ENCODE assay signal across 8 mouse cellular contexts in genomic region chr1:134201751-134202420, GRCm38 (mm10). TPM values are rescaled to one million over a fixed set of nuclear protein-coding genes. Genes with fewer than 3 reads are reported as not detected.
DNase-seq lines count a peak whose midpoint lies in the region; ATAC-seq and TF ChIP-seq lines count a peak whose summit lies in the region.

No protein-coding gene starts in this region.

- no peak overlapping the region for H3K27ac ChIP-seq in midbrain, embryonic 10.5 days (replicated peaks)
- no peak overlapping the region for H3K27ac ChIP-seq in midbrain, embryonic 16.5 days (ENCODE audit: low read length)
- H3K27ac ChIP-seq in bone marrow macrophage, adult 2 months (ENCODE audit: insufficient read depth, low read depth, low read length), result no peak overlapping the region
- peak overlapping the region; percentile 56; the same call in 1 of the 2 replicates for H3K27ac ChIP-seq in heart, embryonic 10.5 days

- H3K27me3 ChIP-seq in midbrain, embryonic 10.5 days (ENCODE audit: low read depth, poor library complexity, severe bottlenecking), result no peaks in the 10 kb centered on the region
- H3K27me3 ChIP-seq in midbrain, embryonic 16.5 days (ENCODE audit: control insufficient read depth, insufficient read depth, low read depth, low read length), result no peaks in the 10 kb centered on the region
- peaks cover 13% of the 10 kb centered on the region; the same call in 1 of the 2 replicates for H3K27me3 ChIP-seq in heart, embryonic 10.5 days (ENCODE audit: insufficient read depth, poor library complexity, severe bottlenecking)

- 29% methylated on average over 3 of the region's 3 CpGs for WGBS in midbrain, embryonic 10.5 days
- WGBS in midbrain, embryonic 16.5 days, result 49% methylated on average over 3 of the region's 3 CpGs
- 38% methylated on average over 3 of the region's 3 CpGs for WGBS in heart, embryonic 10.5 days

- no peak for TF ChIP-seq POLR2A in bone marrow macrophage, adult 2 months (IDR thresholded peaks at IDR 0.05; ENCODE audit: borderline replicate concordance, low read depth, low read length)

- DNase-seq in adrenal gland, postnatal 14 days, result peak; percentile 83
- DNase-seq in adrenal gland, adult 2 months, result no peak
- peak; percentile 53 for DNase-seq in midbrain, embryonic 10.5 days (ENCODE audit: low spot score)
- DNase-seq in heart, embryonic 10.5 days (ENCODE audit: low spot score), result no peak
- DNase-seq in lung, postnatal 25 days (ENCODE audit: low spot score), result peak; percentile 67
- DNase-seq in Muller cell, postnatal 12 days (ENCODE audit: inconsistent ontology term), result no peak

- no peak overlapping the region for H3K4me2 ChIP-seq in midbrain, embryonic 16.5 days (ENCODE audit: low read length)

- no peaks in the 10 kb centered on the region for H3K9me3 ChIP-seq in midbrain, embryonic 10.5 days (replicated peaks)
- H3K9me3 ChIP-seq in midbrain, embryonic 16.5 days (replicated peaks; ENCODE audit: control insufficient read depth, low read length, poor library complexity, severe bottlenecking), result no peaks in the 10 kb centered on the region
- H3K9me3 ChIP-seq in heart, embryonic 10.5 days, result no peaks in the 10 kb centered on the region

- H3K9ac ChIP-seq in midbrain, embryonic 16.5 days (ENCODE audit: low read depth, low read length), result no peak overlapping the region

- no peak for ATAC-seq in midbrain, embryonic 16.5 days

- H3K4me3 ChIP-seq in midbrain, embryonic 10.5 days, result no peak overlapping the region
- no peak overlapping the region for H3K4me3 ChIP-seq in midbrain, embryonic 16.5 days (ENCODE audit: low read depth, low read length)
- H3K4me3 ChIP-seq in bone marrow macrophage, adult 2 months (ENCODE audit: insufficient read depth, low read length), result no peak overlapping the region
- H3K4me3 ChIP-seq in heart, embryonic 10.5 days, result no peak overlapping the region

- TF ChIP-seq CTCF in bone marrow macrophage, adult 2 months (IDR thresholded peaks at IDR 0.05; ENCODE audit: low read depth, low read length), result peak; percentile 71

- H3K4me1 ChIP-seq in midbrain, embryonic 10.5 days, result peaks cover 12% of the 10 kb centered on the region; the same call in 1 of the 2 replicates
- H3K4me1 ChIP-seq in midbrain, embryonic 16.5 days (ENCODE audit: control insufficient read depth, insufficient read depth, low read length), result peaks cover 2% of the 10 kb centered on the region; the same call in 1 of the 2 replicates
- no peaks in the 10 kb centered on the region for H3K4me1 ChIP-seq in bone marrow macrophage, adult 2 months (ENCODE audit: control insufficient read depth, insufficient read depth, low read length)
- H3K4me1 ChIP-seq in heart, embryonic 10.5 days, result peaks cover 50% of the 10 kb centered on the region

- H3K36me3 ChIP-seq in midbrain, embryonic 10.5 days, result no peaks in the 10 kb centered on the region
- no peaks in the 10 kb centered on the region for H3K36me3 ChIP-seq in midbrain, embryonic 16.5 days (ENCODE audit: control insufficient read depth, insufficient read depth, low read length)
- 0 out of 2 replicates have a peak, but pooled peaks cover 2% of the 10 kb centered on the region for H3K36me3 ChIP-seq in heart, embryonic 10.5 days

RNA-seq across cellular contexts. Expression of gene Mybph, which starts 8.6 kb away (rescaled TPM):
- total RNA-seq in adrenal gland, postnatal 14 days (2021), result not detected in 2 replicates
- total RNA-seq in adrenal gland, adult 2 months (2021), result under 1 TPM in 1 of 2 experiments, not detected in 1; 0.38 TPM
- 0.25 and 0.59 TPM in 2 replicates for polyA plus RNA-seq in adrenal gland, adult 2 months (2012; rRNA removed)
- polyA plus RNA-seq in midbrain, embryonic 10.5 days (2016; fragmentation: Nextera tagmentation; extraction: Ambion mirVana), result 0.09 and 0.10 TPM in 2 replicates
- polyA plus RNA-seq in midbrain, embryonic 16.5 days (2015; fragmentation: Nextera tagmentation; extraction: Ambion mirVana), result 0.18 TPM in 1 of 2 replicates, not detected in the other
- polyA plus RNA-seq in bone marrow macrophage, adult 2 months (2012; ENCODE audit: insufficient read depth, insufficient read length, missing spikeins), result not detected in 2 replicates
- polyA plus RNA-seq in heart, embryonic 10.5 days (2016; fragmentation: Nextera tagmentation; extraction: Ambion mirVana), result 0.33 and 0.43 TPM in 2 replicates

RNA-seq across cellular contexts. Expression of gene Chil1, which starts 19.9 kb away (rescaled TPM):
- 1.1 and 1.2 TPM in 2 replicates for total RNA-seq in adrenal gland, postnatal 14 days (2021)
- 1 to 10 TPM; 1.1 to 1.6 TPM for total RNA-seq in adrenal gland, adult 2 months (2021)
- polyA plus RNA-seq in adrenal gland, adult 2 months (2012; rRNA removed), result 0.20 and 0.57 TPM in 2 replicates
- polyA plus RNA-seq in midbrain, embryonic 10.5 days (2016; fragmentation: Nextera tagmentation; extraction: Ambion mirVana), result 0.82 and 0.90 TPM in 2 replicates
- polyA plus RNA-seq in midbrain, embryonic 16.5 days (2015; fragmentation: Nextera tagmentation; extraction: Ambion mirVana), result 2.0 and 3.9 TPM in 2 replicates
- not detected in 2 replicates for polyA plus RNA-seq in bone marrow macrophage, adult 2 months (2012; ENCODE audit: insufficient read depth, insufficient read length, missing spikeins)
- polyA plus RNA-seq in heart, embryonic 10.5 days (2016; fragmentation: Nextera tagmentation; extraction: Ambion mirVana), result 0.87 and 1.1 TPM in 2 replicates

RNA-seq across cellular contexts. Expression of gene Adora1, which starts 33.3 kb away (rescaled TPM):
- total RNA-seq in adrenal gland, postnatal 14 days (2021), result 78.9 and 91.9 TPM in 2 replicates
- total RNA-seq in adrenal gland, adult 2 months (2021), result 100 to 1,000 TPM; 110 to 198 TPM
- polyA plus RNA-seq in adrenal gland, adult 2 months (2012; rRNA removed), result 180 and 209 TPM in 2 replicates
- polyA plus RNA-seq in midbrain, embryonic 10.5 days (2016; fragmentation: Nextera tagmentation; extraction: Ambion mirVana), result 0.14 and 0.17 TPM in 2 replicates
- 18.0 and 26.6 TPM in 2 replicates for polyA plus RNA-seq in midbrain, embryonic 16.5 days (2015; fragmentation: Nextera tagmentation; extraction: Ambion mirVana)
- polyA plus RNA-seq in bone marrow macrophage, adult 2 months (2012; ENCODE audit: insufficient read depth, insufficient read length, missing spikeins), result not detected in 2 replicates
- 8.0 and 8.1 TPM in 2 replicates for polyA plus RNA-seq in heart, embryonic 10.5 days (2016; fragmentation: Nextera tagmentation; extraction: Ambion mirVana)

Comparison
In these comparisons a context has a peak if more than half of its experiments do, and no peak if none do; other contexts are left out.
1. DNase-seq: peak in adrenal gland, postnatal 14 days (single experiment), midbrain, embryonic 10.5 days (single experiment) and lung, postnatal 25 days (single experiment); none in adrenal gland, adult 2 months (single experiment), heart, embryonic 10.5 days (single experiment) and Muller cell, postnatal 12 days (single experiment).